Mouse (Mus musculus): ENCODE measurements around the gene Aarsd1. TPM values are rescaled to one million over a fixed set of nuclear protein-coding genes. Genes with fewer than 3 reads are reported as not detected.
"Not testable (repeated sequence)": the region's sequence is repeated elsewhere in the genome, so short reads cannot be mapped to it uniquely, and the experiment has no call there.

The Aarsd1 gene
- 42.2 and 45.4 TPM in 2 replicates for polyA plus RNA-seq (2014; fragmentation: Nextera tagmentation; extraction: Ambion mirVana)

- peak within 1 kb of the TSS; percentile 82 to 95 for H3K4me3 ChIP-seq (ENCODE audit: control insufficient read depth in 1 of 2, insufficient read depth in 1 of 2, low read depth in 1 of 2, low read length in 2 of 2)
- peak; percentile 34 for ATAC-seq (ENCODE audit: insufficient number of reproducible peaks, insufficient read depth, low FRiP score, low read depth)
- under 1% methylated on average over 45 of the region's 45 CpGs for WGBS
- H3K4me2 ChIP-seq (ENCODE audit: low read length) = peak within 1 kb of the TSS; percentile 81
- H3K9ac ChIP-seq (ENCODE audit: low read length) = peak within 1 kb of the TSS; percentile 89
- H3K4me1 ChIP-seq (ENCODE audit: control insufficient read depth in 2 of 2, insufficient read depth in 2 of 2, low read length in 2 of 2) = peaks cover 0 to 8% of the 10 kb centered on the region in 2 experiments; a peak in 2 of 4 replicates
- peak within 1 kb of the TSS; percentile 33 to 50; a peak in 3 of 4 replicates for H3K27ac ChIP-seq (replicated peaks in 1 of 2; ENCODE audit: control insufficient read depth in 1 of 2, insufficient read depth in 1 of 2, low read depth in 2 of 2, low read length in 2 of 2)
- H3K9me3 ChIP-seq (ENCODE audit: control insufficient read depth, low read length) = no peaks in the 10 kb centered on the region
- peaks cover 36% of the 10 kb centered on the region for H3K36me3 ChIP-seq (ENCODE audit: control insufficient read depth, insufficient read depth, low read length)
- H3K27me3 ChIP-seq (ENCODE audit: control insufficient read depth, insufficient read depth, low read length) = no peaks in the 10 kb centered on the region
Measured at GRCm38 (mm10) chr11:101417101-101417855, at the start of gene Aarsd1. Gene Aarsd1, minus strand, starts transcription at chr11:101417615.

GRCm38 (mm10) chr11:101466552-101466950 lies 49.1 kb upstream of the Aarsd1 start:
- H3K27me3 ChIP-seq (ENCODE audit: control insufficient read depth, insufficient read depth, low read length); H3K9me3 ChIP-seq (ENCODE audit: control insufficient read depth, low read length); ATAC-seq (ENCODE audit: insufficient number of reproducible peaks, insufficient read depth, low FRiP score, low read depth); H3K27ac ChIP-seq (replicated peaks in 1 of 2; ENCODE audit: control insufficient read depth in 1 of 2, insufficient read depth in 1 of 2, low read depth in 2 of 2, low read length in 2 of 2): not testable (repeated sequence)
- 41% methylated on average over 5 of the region's 5 CpGs for WGBS
- peaks cover 17 to 41% of the 10 kb centered on the region in 2 experiments for H3K4me1 ChIP-seq (ENCODE audit: control insufficient read depth in 2 of 2, insufficient read depth in 2 of 2, low read length in 2 of 2)
- H3K4me2 ChIP-seq (ENCODE audit: low read length) = peak overlapping the region; percentile 98
- H3K36me3 ChIP-seq (ENCODE audit: control insufficient read depth, insufficient read depth, low read length) = peaks cover 14% of the 10 kb centered on the region
- peak overlapping the region; percentile 83 for H3K9ac ChIP-seq (ENCODE audit: low read length)
- peak overlapping the region; percentile 2 to 80; a peak in 3 of 4 replicates for H3K4me3 ChIP-seq (ENCODE audit: control insufficient read depth in 1 of 2, insufficient read depth in 1 of 2, low read depth in 1 of 2, low read length in 2 of 2)

- H3K9me3 ChIP-seq (ENCODE audit: control insufficient read depth, low read length) = no peaks in the 10 kb centered on the region
- 2% methylated on average over 56 of the region's 60 CpGs for WGBS
- peak within 1 kb of the TSS; percentile 78 to 89 for H3K27ac ChIP-seq (replicated peaks in 1 of 2; ENCODE audit: control insufficient read depth in 1 of 2, insufficient read depth in 1 of 2, low read depth in 2 of 2, low read length in 2 of 2)
- H3K4me3 ChIP-seq (ENCODE audit: control insufficient read depth in 1 of 2, insufficient read depth in 1 of 2, low read depth in 1 of 2, low read length in 2 of 2) = peak within 1 kb of the TSS; percentile 69 to 80
- H3K27me3 ChIP-seq (ENCODE audit: control insufficient read depth, insufficient read depth, low read length) = no peaks in the 10 kb centered on the region
- peaks cover 17 to 41% of the 10 kb centered on the region in 2 experiments for H3K4me1 ChIP-seq (ENCODE audit: control insufficient read depth in 2 of 2, insufficient read depth in 2 of 2, low read length in 2 of 2)
- H3K36me3 ChIP-seq (ENCODE audit: control insufficient read depth, insufficient read depth, low read length) = peaks cover 19% of the 10 kb centered on the region
- H3K4me2 ChIP-seq (ENCODE audit: low read length) = peak within 1 kb of the TSS; percentile 98
- peak; percentile 61 for ATAC-seq (ENCODE audit: insufficient number of reproducible peaks, insufficient read depth, low FRiP score, low read depth)
- H3K9ac ChIP-seq (ENCODE audit: low read length) = peak within 1 kb of the TSS; percentile 83
Measured at GRCm38 (mm10) chr11:101465869-101466551, 48.6 kb upstream of the Aarsd1 start, which contains the start of gene Vat1. Gene Vat1, minus strand, starts transcription at chr11:101466230.

GRCm38 (mm10) chr11:101465101-101465868 lies 47.9 kb upstream of the Aarsd1 start:
- H3K4me1 ChIP-seq (ENCODE audit: control insufficient read depth in 2 of 2, insufficient read depth in 2 of 2, low read length in 2 of 2) = peaks cover 17 to 41% of the 10 kb centered on the region in 2 experiments
- H3K4me2 ChIP-seq (ENCODE audit: low read length) = peak overlapping the region; percentile 98
- no peaks in the 10 kb centered on the region for H3K27me3 ChIP-seq (ENCODE audit: control insufficient read depth, insufficient read depth, low read length)
- H3K9ac ChIP-seq (ENCODE audit: low read length) = peak overlapping the region; percentile 83
- peaks cover 25% of the 10 kb centered on the region for H3K36me3 ChIP-seq (ENCODE audit: control insufficient read depth, insufficient read depth, low read length)
- no peaks in the 10 kb centered on the region for H3K9me3 ChIP-seq (ENCODE audit: control insufficient read depth, low read length)
- WGBS = under 1% methylated on average over 50 of the region's 51 CpGs
- H3K4me3 ChIP-seq (ENCODE audit: control insufficient read depth in 1 of 2, insufficient read depth in 1 of 2, low read depth in 1 of 2, low read length in 2 of 2) = peak overlapping the region; percentile 69 to 80
- peak overlapping the region; percentile 78 to 89 for H3K27ac ChIP-seq (replicated peaks in 1 of 2; ENCODE audit: control insufficient read depth in 1 of 2, insufficient read depth in 1 of 2, low read depth in 2 of 2, low read length in 2 of 2)
- peak; percentile 49 for ATAC-seq (ENCODE audit: insufficient number of reproducible peaks, insufficient read depth, low FRiP score, low read depth)

GRCm38 (mm10) chr11:101464211-101465100 lies 47.0 kb upstream of the Aarsd1 start, which contains the start of gene Rnd2:
Gene Rnd2, plus strand, starts transcription at chr11:101464999.
- Histone ChIP-seq H3K36me3 (ENCODE audit: control insufficient read depth, insufficient read depth, low read length) (peaks cover 34% of the 10 kb centered on the region), H3K4me1 (ENCODE audit: control insufficient read depth in 2 of 2, insufficient read depth in 2 of 2, low read length in 2 of 2) (peaks cover 14 to 41% of the 10 kb centered on the region in 2 experiments), H3K9ac (ENCODE audit: low read length) (peak within 1 kb of the TSS; percentile 83), H3K27ac (replicated peaks in 1 of 2; ENCODE audit: control insufficient read depth in 1 of 2, insufficient read depth in 1 of 2, low read depth in 2 of 2, low read length in 2 of 2) (peak within 1 kb of the TSS; percentile 78 to 89), H3K27me3 (ENCODE audit: control insufficient read depth, insufficient read depth, low read length) (no peaks in the 10 kb centered on the region), H3K4me3 (ENCODE audit: control insufficient read depth in 1 of 2, insufficient read depth in 1 of 2, low read depth in 1 of 2, low read length in 2 of 2) (peak within 1 kb of the TSS; percentile 69 to 80), H3K9me3 (ENCODE audit: control insufficient read depth, low read length) (no peaks in the 10 kb centered on the region), H3K4me2 (ENCODE audit: low read length) (peak within 1 kb of the TSS; percentile 98)
- no peak for ATAC-seq (ENCODE audit: insufficient number of reproducible peaks, insufficient read depth, low FRiP score, low read depth)
- WGBS = 15% methylated on average over 12 of the region's 12 CpGs

GRCm38 (mm10) chr11:101462583-101463440 lies 45.4 kb upstream of the Aarsd1 start:
- no peak for ATAC-seq (ENCODE audit: insufficient number of reproducible peaks, insufficient read depth, low FRiP score, low read depth)
- Histone ChIP-seq H3K4me2 (ENCODE audit: low read length) (no peak overlapping the region), H3K27ac (replicated peaks in 1 of 2; ENCODE audit: control insufficient read depth in 1 of 2, insufficient read depth in 1 of 2, low read depth in 2 of 2, low read length in 2 of 2) (no peak overlapping the region), H3K27me3 (ENCODE audit: control insufficient read depth, insufficient read depth, low read length) (no peaks in the 10 kb centered on the region), H3K36me3 (ENCODE audit: control insufficient read depth, insufficient read depth, low read length) (peaks cover 50% of the 10 kb centered on the region), H3K9me3 (ENCODE audit: control insufficient read depth, low read length) (no peaks in the 10 kb centered on the region), H3K4me1 (ENCODE audit: control insufficient read depth in 2 of 2, insufficient read depth in 2 of 2, low read length in 2 of 2) (peaks cover 11 to 34% of the 10 kb centered on the region in 2 experiments), H3K4me3 (ENCODE audit: control insufficient read depth in 1 of 2, insufficient read depth in 1 of 2, low read depth in 1 of 2, low read length in 2 of 2) (no peak overlapping the region), H3K9ac (ENCODE audit: low read length) (no peak overlapping the region)
- 47% methylated on average over 13 of the region's 13 CpGs for WGBS

Data from heart, embryonic 14.5 days (tissue).